Mouse (Mus musculus) midbrain, embryonic 13.5 days (tissue): Measurements from ENCODE around the gene Rap1b. TPM values are rescaled to one million over a fixed set of nuclear protein-coding genes. Genes with fewer than 3 reads are reported as not detected.
A peak's percentile ranks its signal among the peaks of the same experiment; 100 is the strongest.

Experiments used
- ATAC-seq: fragments of 200-750 bp; cut with Nextera tagmentation; 2 replicates; pipeline ENCODE4 v1.8.0; 2017; ENCODE audit warnings: mild to moderate bottlenecking, moderate TSS enrichment, moderate library complexity
- H3K27ac ChIP-seq: fragments of 300-500 bp; sonication (generic); 2 replicates; pipeline ENCODE4 v1.5.1; 2015; ENCODE audit warnings: inconsistent platforms, mild to moderate bottlenecking, moderate library complexity
- H3K27me3 ChIP-seq: fragments of 300-500 bp; sonication (generic); 2 replicates; pipeline ENCODE4 v1.6.1; 2015; ENCODE audit warnings: mild to moderate bottlenecking, inconsistent platforms
- H3K36me3 ChIP-seq: fragments of 300-500 bp; sonication (generic); 2 replicates; pipeline ENCODE4 v1.6.1; 2015; ENCODE audit warnings: mild to moderate bottlenecking, inconsistent platforms
- H3K4me1 ChIP-seq: fragments of 300-500 bp; sonication (generic); replicated peaks from 2 replicates; pipeline ENCODE4 v1.6.1; 2015; ENCODE audit warnings: inconsistent platforms
- H3K4me2 ChIP-seq: fragments of 300-500 bp; sonication (generic); replicated peaks from 2 replicates; pipeline ENCODE4 v1.6.1; 2015; ENCODE audit warnings: moderate library complexity, mild to moderate bottlenecking, inconsistent platforms
- H3K4me3 ChIP-seq: fragments of 300-500 bp; sonication (generic); replicated peaks from 2 replicates; pipeline ENCODE4 v1.5.1; 2015; ENCODE audit warnings: mild to moderate bottlenecking, inconsistent platforms
- H3K9ac ChIP-seq: fragments of 300-500 bp; sonication (generic); replicated peaks from 2 replicates; pipeline ENCODE4 v1.6.1; 2015; ENCODE audit warnings: mild to moderate bottlenecking, inconsistent platforms
- H3K9me3 ChIP-seq: fragments of 300-500 bp; sonication (generic); 2 replicates; pipeline ENCODE4 v1.6.1; 2016; ENCODE audit warnings: mild to moderate bottlenecking, inconsistent platforms
- WGBS: fragments of 180-500 bp; shearing (Covaris S2); methylation state at CpG from one replicate; pipeline ENCODE4 v1.1.7; 2015; 5-methylcytosine and 5-hydroxymethylcytosine counted together
- polyA plus RNA-seq: library from polyadenylated mRNA; unstranded; fragments of >200 nt; fragmentation: Nextera tagmentation; extraction: Ambion mirVana; gene quantifications from 2 replicates; pipeline ENCODE4 v1.2.1, GENCODE M21; 2015

Rap1b gene
- polyA plus RNA-seq, 1 experiment from 2014 or later, result 140 TPM

GRCm38 (mm10) chr10:117792141-117793091 lies 53.4 kb downstream of the Rap1b start, which contains the start of gene Nup107:
TSS of gene Nup107 (minus strand) at chr10:117792705.
- H3K9ac ChIP-seq, result peak within 1 kb of the TSS; percentile 84
- H3K27me3 ChIP-seq, result no peaks in the 10 kb centered on the region
- H3K4me3 ChIP-seq, result peak within 1 kb of the TSS; percentile 85
- H3K27ac ChIP-seq, result peak within 1 kb of the TSS; percentile 67
- H3K36me3 ChIP-seq, result peaks cover 11% of the 10 kb centered on the region
- ATAC-seq, result peak; percentile 97
- WGBS, result under 1% methylated on average over 75 of the region's 75 CpGs
- peaks cover 19% of the 10 kb centered on the region for H3K4me1 ChIP-seq
- H3K4me2 ChIP-seq, result peak within 1 kb of the TSS; percentile 84
- no peaks in the 10 kb centered on the region for H3K9me3 ChIP-seq

GRCm38 (mm10) chr10:117791171-117791470 lies 54.7 kb downstream of the Rap1b start:
- H3K9me3 ChIP-seq, result no peaks in the 10 kb centered on the region
- no peaks in the 10 kb centered on the region for H3K27me3 ChIP-seq
- WGBS, result 91% methylated on average over 2 of the region's 2 CpGs
- H3K27ac ChIP-seq, result no peak overlapping the region
- H3K4me1 ChIP-seq, result peaks cover 19% of the 10 kb centered on the region
- H3K4me2 ChIP-seq, result peak overlapping the region; percentile 84
- H3K4me3 ChIP-seq, result peak overlapping the region; percentile 85
- H3K36me3 ChIP-seq, result peaks cover 24% of the 10 kb centered on the region
- no peak for ATAC-seq
- no peak overlapping the region for H3K9ac ChIP-seq

GRCm38 (mm10) chr10:117790421-117791170 lies 55.2 kb downstream of the Rap1b start:
- Histone ChIP-seq H3K9me3 (no peaks in the 10 kb centered on the region), H3K9ac (no peak overlapping the region), H3K4me3 (no peak overlapping the region), H3K27ac (no peak overlapping the region), H3K27me3 (no peaks in the 10 kb centered on the region), H3K36me3 (peaks cover 30% of the 10 kb centered on the region), H3K4me1 (peaks cover 19% of the 10 kb centered on the region), H3K4me2 (no peak overlapping the region)
- ATAC-seq, result no peak
- WGBS, result 93% methylated on average over 17 of the region's 17 CpGs

- no peak for ATAC-seq
- Histone ChIP-seq H3K9me3 (no peaks in the 10 kb centered on the region), H3K27me3 (no peaks in the 10 kb centered on the region), H3K4me2 (no peak overlapping the region), H3K27ac (no peak overlapping the region), H3K36me3 (peaks cover 34% of the 10 kb centered on the region), H3K9ac (no peak overlapping the region), H3K4me3 (no peak overlapping the region), H3K4me1 (peaks cover 19% of the 10 kb centered on the region)
- 98% methylated on average over 1 of the region's 1 CpGs for WGBS
Observed at GRCm38 (mm10) chr10:117790011-117790410, 55.8 kb downstream of the Rap1b start.

GRCm38 (mm10) chr10:117784646-117785045 lies 61.2 kb downstream of the Rap1b start:
- H3K27ac ChIP-seq, result no peak overlapping the region
- 96% methylated on average over 7 of the region's 7 CpGs for WGBS
- no peak overlapping the region for H3K4me3 ChIP-seq
- H3K36me3 ChIP-seq, result peaks cover 75% of the 10 kb centered on the region
- no peak overlapping the region for H3K4me2 ChIP-seq
- no peaks in the 10 kb centered on the region for H3K4me1 ChIP-seq
- H3K9me3 ChIP-seq, result no peaks in the 10 kb centered on the region
- no peak for ATAC-seq
- H3K27me3 ChIP-seq, result no peaks in the 10 kb centered on the region
- H3K9ac ChIP-seq, result no peak overlapping the region

- Histone ChIP-seq H3K9ac (no peak overlapping the region), H3K4me2 (no peak overlapping the region), H3K4me1 (no peaks in the 10 kb centered on the region), H3K4me3 (no peak overlapping the region), H3K27ac (no peak overlapping the region), H3K27me3 (no peaks in the 10 kb centered on the region), H3K9me3 (no peaks in the 10 kb centered on the region), H3K36me3 (peaks cover 79% of the 10 kb centered on the region)
- WGBS, result 95% methylated on average over 13 of the region's 13 CpGs
- ATAC-seq, result no peak
Observed at GRCm38 (mm10) chr10:117783786-117784420, 61.9 kb downstream of the Rap1b start.

GRCm38 (mm10) chr10:117782491-117783260 lies 63.2 kb downstream of the Rap1b start:
- Histone ChIP-seq H3K27ac (no peak overlapping the region), H3K4me2 (no peak overlapping the region), H3K9me3 (no peaks in the 10 kb centered on the region), H3K4me1 (no peaks in the 10 kb centered on the region), H3K36me3 (peaks cover 87% of the 10 kb centered on the region), H3K9ac (no peak overlapping the region), H3K27me3 (no peaks in the 10 kb centered on the region), H3K4me3 (no peak overlapping the region)
- 93% methylated on average over 14 of the region's 14 CpGs for WGBS
- no peak for ATAC-seq

GRCm38 (mm10) chr10:117782056-117782455 lies 63.8 kb downstream of the Rap1b start:
- Histone ChIP-seq H3K27me3 (no peaks in the 10 kb centered on the region), H3K4me2 (no peak overlapping the region), H3K4me3 (no peak overlapping the region), H3K9ac (no peak overlapping the region), H3K27ac (no peak overlapping the region), H3K9me3 (no peaks in the 10 kb centered on the region), H3K36me3 (peaks cover 85% of the 10 kb centered on the region), H3K4me1 (no peaks in the 10 kb centered on the region)
- WGBS, result 98% methylated on average over 2 of the region's 2 CpGs
- no peak for ATAC-seq

GRCm38 (mm10) chr10:117781021-117781725 lies 64.7 kb downstream of the Rap1b start:
- 95% methylated on average over 17 of the region's 17 CpGs for WGBS

GRCm38 (mm10) chr10:117780306-117780911 lies 65.4 kb downstream of the Rap1b start:
- H3K9me3 ChIP-seq, result no peaks in the 10 kb centered on the region
- no peak overlapping the region for H3K9ac ChIP-seq
- H3K4me1 ChIP-seq, result no peaks in the 10 kb centered on the region
- no peak overlapping the region for H3K4me2 ChIP-seq
- no peak for ATAC-seq
- WGBS, result 95% methylated on average over 6 of the region's 6 CpGs
- H3K36me3 ChIP-seq, result peaks cover 83% of the 10 kb centered on the region
- no peak overlapping the region for H3K27ac ChIP-seq
- H3K4me3 ChIP-seq, result no peak overlapping the region
- H3K27me3 ChIP-seq, result no peaks in the 10 kb centered on the region

More at GRCm38 (mm10) chr10:117781021-117781725, 64.7 kb downstream of the Rap1b start:
- H3K9me3 ChIP-seq, result no peaks in the 10 kb centered on the region
- H3K9ac ChIP-seq, result no peak overlapping the region
- ATAC-seq, result no peak
- peaks cover 83% of the 10 kb centered on the region for H3K36me3 ChIP-seq
- no peaks in the 10 kb centered on the region for H3K27me3 ChIP-seq
- H3K4me3 ChIP-seq, result no peak overlapping the region
- H3K4me1 ChIP-seq, result no peaks in the 10 kb centered on the region
- H3K4me2 ChIP-seq, result no peak overlapping the region
- H3K27ac ChIP-seq, result no peak overlapping the region
